Mouse (Mus musculus) ZHBTc4 (cell line): Measurements from ENCODE around the gene Gphb5.

Experiments
- DNase-seq: peaks from one replicate; pipeline ENCODE4 v3.0.0-alpha.2; 2011; ENCODE audit warnings: low read depth, low spot score

Gene Gphb5

GRCm38 (mm10) chr12:75394011-75394773 lies 22.4 kb downstream of the Gphb5 start:
- DNase-seq = no peak

- no peak for DNase-seq
These were observed 25.1 kb downstream of the Gphb5 start for GRCm38 (mm10) chr12:75391526-75391925.

GRCm38 (mm10) chr12:75389308-75390135 lies 27.1 kb downstream of the Gphb5 start:
- peak; percentile 57 for DNase-seq

GRCm38 (mm10) chr12:75388521-75388920 lies 28.1 kb downstream of the Gphb5 start:
- DNase-seq = no peak

- DNase-seq = peak; percentile 15
These were observed 28.7 kb downstream of the Gphb5 start for GRCm38 (mm10) chr12:75387846-75388245.

GRCm38 (mm10) chr12:75387156-75387555 lies 29.4 kb downstream of the Gphb5 start:
- no peak for DNase-seq

- no peak for DNase-seq
These were observed 29.9 kb downstream of the Gphb5 start for GRCm38 (mm10) chr12:75386731-75387130.

GRCm38 (mm10) chr12:75376126-75376525 lies 40.5 kb downstream of the Gphb5 start:
- DNase-seq = no peak

GRCm38 (mm10) chr12:75375060-75375459 lies 41.5 kb downstream of the Gphb5 start:
- no peak for DNase-seq

- DNase-seq = no peak
These were observed 42.1 kb downstream of the Gphb5 start for GRCm38 (mm10) chr12:75374437-75374836.

GRCm38 (mm10) chr12:75369418-75369851 lies 47.1 kb downstream of the Gphb5 start:
- DNase-seq = no peak

GRCm38 (mm10) chr12:75368527-75368926 lies 48.1 kb downstream of the Gphb5 start:
- no peak for DNase-seq

GRCm38 (mm10) chr12:75367371-75367770 lies 49.2 kb downstream of the Gphb5 start:
- DNase-seq = no peak

- DNase-seq = no peak
These were observed 50.9 kb downstream of the Gphb5 start for GRCm38 (mm10) chr12:75365621-75366124.

GRCm38 (mm10) chr12:75364416-75364815 lies 52.2 kb downstream of the Gphb5 start:
- DNase-seq = no peak

- no peak for DNase-seq
These were observed 54.1 kb downstream of the Gphb5 start for GRCm38 (mm10) chr12:75362456-75362855.
